Mouse (Mus musculus): Measurements from ENCODE around the gene Rsph3a. TPM values are rescaled to one million over a fixed set of nuclear protein-coding genes. Genes with fewer than 3 reads are reported as not detected.
"Not testable (repeated sequence)": the region's sequence is repeated elsewhere in the genome, so short reads cannot be mapped to it uniquely, and the experiment has no call there.

Rsph3a gene
- 15.9 TPM for polyA plus RNA-seq (2021)

- H3K27me3 ChIP-seq, CTCF ChIA-PET: not testable (repeated sequence)
- in situ Hi-C loops (cut with MboI; ENCODE audit: low pct_unique_long_range_greater_than_20kb), result loop anchor here (10.0 kb wide), 1 partner anchor 1001 kb away; the partner anchor contains the start of gene Rsph3b
- ATAC-seq, result peak; percentile 97
- peak; percentile 77 for DNase-seq (ENCODE audit: low read depth, low spot score)
- POLR2A ChIA-PET, result interaction anchor here (0.6 to 0.7 kb wide), 2 partner anchors 923 to 997 kb away, joined by 4 to 6 read pairs; partner anchors contain the start of gene Rsph3b
These were observed at the start of gene Rsph3a for GRCm38 (mm10) chr17:7945117-7946052. Gene Rsph3a, plus strand, starts transcription at chr17:7945614.

- POLR2A ChIA-PET, result no interaction called here
- CTCF ChIA-PET, result no interaction called here
- in situ Hi-C loops (cut with MboI; ENCODE audit: low pct_unique_long_range_greater_than_20kb), result no loop called here
- no peak for TF ChIP-seq CTCF (IDR thresholded peaks at IDR 0.05)
- DNase-seq (ENCODE audit: low read depth, low spot score) (no peak), ATAC-seq (no peak)
- no peaks in the 10 kb centered on the region for H3K27me3 ChIP-seq
These were observed 49.3 kb upstream of the Rsph3a start for GRCm38 (mm10) chr17:7896047-7896635.

GRCm38 (mm10) chr17:7897120-7897519 lies 48.3 kb upstream of the Rsph3a start:
- DNase-seq (ENCODE audit: low read depth, low spot score) (no peak), ATAC-seq (no peak)
- TF ChIP-seq CTCF (IDR thresholded peaks at IDR 0.05), result no peak
- ChIA-PET CTCF (interaction anchor here (1.3 kb wide), 1 partner anchor 27 kb away, joined by 3 read pairs; no protein-coding TSS in a partner anchor), POLR2A (no interaction called here)
- no peaks in the 10 kb centered on the region for H3K27me3 ChIP-seq
- in situ Hi-C loops (cut with MboI; ENCODE audit: low pct_unique_long_range_greater_than_20kb), result no loop called here

GRCm38 (mm10) chr17:7897756-7898155 lies 47.7 kb upstream of the Rsph3a start:
- ChIA-PET CTCF (interaction anchor here (1.3 kb wide), 1 partner anchor 27 kb away, joined by 3 read pairs; no protein-coding TSS in a partner anchor), POLR2A (no interaction called here)
- DNase-seq (ENCODE audit: low read depth, low spot score) (no peak), ATAC-seq (no peak)
- in situ Hi-C loops (cut with MboI; ENCODE audit: low pct_unique_long_range_greater_than_20kb), result no loop called here
- TF ChIP-seq CTCF (IDR thresholded peaks at IDR 0.05), result no peak
- no peaks in the 10 kb centered on the region for H3K27me3 ChIP-seq

GRCm38 (mm10) chr17:7899233-7899632 lies 46.2 kb upstream of the Rsph3a start:
- ChIA-PET CTCF (interaction anchor here (1.4 to 1.5 kb wide), 2 partner anchors 12 to 29 kb away, joined by 5 read pairs; no protein-coding TSS in a partner anchor), POLR2A (no interaction called here)
- H3K27me3 ChIP-seq, result no peaks in the 10 kb centered on the region
- ATAC-seq (peak; percentile 73), DNase-seq (ENCODE audit: low read depth, low spot score) (no peak)
- in situ Hi-C loops (cut with MboI; ENCODE audit: low pct_unique_long_range_greater_than_20kb), result no loop called here
- no peak for TF ChIP-seq CTCF (IDR thresholded peaks at IDR 0.05)

- no peaks in the 10 kb centered on the region for H3K27me3 ChIP-seq
- DNase-seq (ENCODE audit: low read depth, low spot score) (no peak), ATAC-seq (no peak)
- ChIA-PET CTCF (interaction anchor here (1.3 to 1.5 kb wide), 2 partner anchors 15 to 30 kb away, joined by 4 to 5 read pairs; no protein-coding TSS in a partner anchor), POLR2A (no interaction called here)
- TF ChIP-seq CTCF (IDR thresholded peaks at IDR 0.05), result no peak
- in situ Hi-C loops (cut with MboI; ENCODE audit: low pct_unique_long_range_greater_than_20kb), result no loop called here
These were observed 45.5 kb upstream of the Rsph3a start for GRCm38 (mm10) chr17:7899961-7900360.

- DNase-seq (ENCODE audit: low read depth, low spot score) (no peak), ATAC-seq (no peak)
- TF ChIP-seq CTCF (IDR thresholded peaks at IDR 0.05), result no peak
- ChIA-PET POLR2A (no interaction called here), CTCF (no interaction called here)
- H3K27me3 ChIP-seq, result no peaks in the 10 kb centered on the region
- in situ Hi-C loops (cut with MboI; ENCODE audit: low pct_unique_long_range_greater_than_20kb), result no loop called here
These were observed 43.9 kb upstream of the Rsph3a start for GRCm38 (mm10) chr17:7901536-7901935.

GRCm38 (mm10) chr17:7902362-7902761 lies 43.1 kb upstream of the Rsph3a start:
- no peak for ATAC-seq
- no peak for TF ChIP-seq CTCF (IDR thresholded peaks at IDR 0.05)
- ChIA-PET POLR2A (no interaction called here), CTCF (no interaction called here)
- in situ Hi-C loops (cut with MboI; ENCODE audit: low pct_unique_long_range_greater_than_20kb), result no loop called here
- H3K27me3 ChIP-seq, result no peaks in the 10 kb centered on the region
- no peak for DNase-seq (ENCODE audit: low read depth, low spot score)

GRCm38 (mm10) chr17:7904992-7905391 lies 40.4 kb upstream of the Rsph3a start:
- TF ChIP-seq CTCF (IDR thresholded peaks at IDR 0.05), result no peak
- ChIA-PET CTCF (interaction anchor here (0.9 to 2.1 kb wide), 2 partner anchors 9 to 11 kb away, joined by 4 to 6 read pairs; no protein-coding TSS in a partner anchor), POLR2A (interaction anchor here (1.1 kb wide), 1 partner anchor 9 kb away, joined by 4 read pairs; no protein-coding TSS in a partner anchor)
- no peak for ATAC-seq
- in situ Hi-C loops (cut with MboI; ENCODE audit: low pct_unique_long_range_greater_than_20kb), result no loop called here
- no peak for DNase-seq (ENCODE audit: low read depth, low spot score)
- no peaks in the 10 kb centered on the region for H3K27me3 ChIP-seq

- ATAC-seq (no peak), DNase-seq (ENCODE audit: low read depth, low spot score) (no peak)
These were observed 39.3 kb upstream of the Rsph3a start for GRCm38 (mm10) chr17:7905936-7906685.

More at GRCm38 (mm10) chr17:7905936-7906685, 39.3 kb upstream of the Rsph3a start:
- no peaks in the 10 kb centered on the region for H3K27me3 ChIP-seq
- ChIA-PET CTCF (no interaction called here), POLR2A (interaction anchor here (1.1 kb wide), 1 partner anchor 7 kb away, joined by 4 read pairs; no protein-coding TSS in a partner anchor)
- in situ Hi-C loops (cut with MboI; ENCODE audit: low pct_unique_long_range_greater_than_20kb), result no loop called here
- no peak for TF ChIP-seq CTCF (IDR thresholded peaks at IDR 0.05)

All from Patski (cell line).